Mouse (Mus musculus): ENCODE results near the gene Adh1. TPM values are rescaled to one million over a fixed set of nuclear protein-coding genes. Genes with fewer than 3 reads are reported as not detected.

The Adh1 gene
- total RNA-seq (2014; fragmentation: Nextera tagmentation) (not detected in 2 replicates), total RNA-seq (2017) (not detected in 2 replicates)

DNA sequence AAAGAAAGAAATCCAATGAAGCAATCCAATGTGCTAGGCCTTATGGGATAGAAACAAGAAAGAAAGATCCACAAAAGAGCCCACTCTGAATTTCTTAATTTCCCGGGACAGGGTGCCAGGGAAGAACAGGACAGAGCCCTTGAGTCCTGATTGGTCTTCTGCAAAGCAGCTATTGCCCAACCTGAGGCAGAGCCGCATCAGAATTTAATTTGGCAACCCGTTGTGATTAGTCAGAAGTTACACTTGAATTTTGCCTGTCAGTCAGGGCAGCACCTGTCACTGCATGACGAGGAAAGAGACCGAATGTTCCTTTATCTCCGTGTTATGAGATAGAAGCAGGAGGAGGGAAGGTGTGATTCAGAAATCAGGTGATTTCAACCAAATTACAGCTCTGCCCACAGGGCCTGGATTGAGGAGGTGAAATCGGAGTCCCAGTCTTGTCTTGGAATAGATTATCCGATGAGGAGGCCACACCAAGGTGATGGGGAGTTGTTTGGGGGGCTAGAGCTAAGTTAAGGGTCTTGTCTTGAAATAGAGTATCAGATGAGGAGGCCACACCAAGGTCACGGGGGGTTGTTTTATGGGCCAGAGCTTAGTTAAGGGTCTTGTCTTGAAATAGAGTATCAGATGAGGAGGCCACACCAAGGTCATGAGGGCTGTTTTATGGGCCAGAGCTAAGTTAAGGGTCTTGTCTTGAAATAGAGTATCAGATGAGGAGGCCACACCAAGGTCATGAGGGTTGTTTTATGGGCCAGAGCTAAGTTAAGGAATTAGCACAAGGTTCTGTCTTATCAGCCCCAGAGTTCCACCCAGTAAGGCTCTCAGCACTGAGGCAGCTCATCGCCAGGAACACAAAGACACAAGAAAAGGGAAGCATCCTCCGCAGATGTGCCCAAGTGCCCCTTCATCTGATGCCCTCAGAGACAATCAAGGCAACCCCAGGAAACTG is at the start of gene Adh1:
Adh1 (plus strand) TSS at position 271 of the 949 bp plus-strand sequence.
- ATAC-seq (replicated peaks; ENCODE audit: low FRiP score, low TSS enrichment, poor library complexity, severe bottlenecking), result no peak

DNA sequence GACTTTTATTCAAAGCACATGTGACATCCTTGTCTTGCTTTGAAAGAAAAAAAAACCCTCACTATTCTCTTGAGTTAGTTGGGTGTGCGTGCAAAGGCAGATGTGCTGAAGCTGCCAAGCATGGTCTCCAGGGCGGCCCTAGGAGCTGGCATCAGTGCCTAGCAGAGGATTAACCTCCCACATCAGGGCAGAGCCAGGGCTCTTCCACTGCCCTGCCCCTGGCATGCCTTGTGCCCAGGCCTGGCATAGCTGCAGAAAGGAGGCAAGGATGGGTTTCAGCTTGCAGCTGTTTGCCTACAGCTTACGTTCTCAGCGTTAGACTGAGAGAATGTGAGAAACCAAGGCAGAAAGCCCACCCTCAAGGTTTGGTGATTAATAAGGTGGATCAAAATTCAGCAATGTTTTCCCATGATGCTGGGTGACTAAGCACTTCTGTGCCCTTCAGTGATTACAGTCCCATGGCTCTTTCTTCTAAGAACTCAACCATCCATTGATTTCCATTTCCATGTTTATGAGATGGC is 48.3 kb upstream of the Adh1 start:
- no peak for ATAC-seq (replicated peaks; ENCODE audit: low FRiP score, low TSS enrichment, poor library complexity, severe bottlenecking)

DNA sequence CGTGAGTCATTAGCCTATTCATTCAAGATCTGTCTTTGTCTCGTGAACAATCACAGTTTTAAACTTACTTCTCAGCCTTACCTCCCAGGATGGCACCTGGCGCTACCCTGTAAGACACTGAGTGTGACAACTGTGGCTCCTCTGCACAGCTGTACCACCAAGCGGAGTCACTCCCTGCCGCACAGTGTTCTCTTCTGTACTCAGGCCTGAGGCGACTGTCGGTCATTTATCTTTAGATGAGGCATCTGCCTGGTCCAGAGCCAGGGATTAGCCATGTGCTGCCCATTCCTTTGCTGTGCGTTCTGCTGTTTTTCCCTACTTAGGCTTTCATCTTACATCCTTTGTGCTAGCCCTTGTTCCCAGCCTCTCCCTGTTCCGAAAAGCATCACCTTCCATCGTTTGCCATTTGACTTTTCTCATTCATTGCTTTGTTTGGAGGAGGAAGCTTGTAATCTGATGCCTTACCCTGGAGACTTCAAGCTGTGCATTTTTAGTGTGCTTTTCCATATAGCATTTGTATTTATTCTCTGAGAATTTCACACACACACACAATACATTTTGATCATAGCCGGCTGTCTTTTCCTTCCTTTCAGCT is 45.3 kb upstream of the Adh1 start:
- no peak for ATAC-seq (replicated peaks; ENCODE audit: low FRiP score, low TSS enrichment, poor library complexity, severe bottlenecking)

DNA sequence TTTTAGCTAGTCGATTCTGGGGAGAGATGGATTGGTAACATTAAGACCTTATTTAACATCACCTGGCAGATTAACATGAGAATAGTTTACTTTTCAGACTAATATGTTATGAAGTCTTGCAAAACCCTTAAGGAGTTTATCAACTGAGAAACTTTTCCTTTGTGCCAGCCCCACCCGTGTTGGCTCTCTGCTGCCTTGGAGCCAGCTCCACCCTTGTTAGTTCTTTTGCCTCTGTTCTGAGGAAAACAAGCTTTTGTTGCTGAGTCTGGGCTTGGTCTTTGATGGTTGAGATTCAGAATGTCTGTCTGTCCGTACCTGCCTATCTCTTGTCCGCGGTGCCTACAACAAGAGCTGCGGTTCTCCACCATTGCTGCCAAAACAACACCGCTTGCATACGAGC is 44.7 kb upstream of the Adh1 start:
- ATAC-seq (replicated peaks; ENCODE audit: low FRiP score, low TSS enrichment, poor library complexity, severe bottlenecking), result no peak

DNA sequence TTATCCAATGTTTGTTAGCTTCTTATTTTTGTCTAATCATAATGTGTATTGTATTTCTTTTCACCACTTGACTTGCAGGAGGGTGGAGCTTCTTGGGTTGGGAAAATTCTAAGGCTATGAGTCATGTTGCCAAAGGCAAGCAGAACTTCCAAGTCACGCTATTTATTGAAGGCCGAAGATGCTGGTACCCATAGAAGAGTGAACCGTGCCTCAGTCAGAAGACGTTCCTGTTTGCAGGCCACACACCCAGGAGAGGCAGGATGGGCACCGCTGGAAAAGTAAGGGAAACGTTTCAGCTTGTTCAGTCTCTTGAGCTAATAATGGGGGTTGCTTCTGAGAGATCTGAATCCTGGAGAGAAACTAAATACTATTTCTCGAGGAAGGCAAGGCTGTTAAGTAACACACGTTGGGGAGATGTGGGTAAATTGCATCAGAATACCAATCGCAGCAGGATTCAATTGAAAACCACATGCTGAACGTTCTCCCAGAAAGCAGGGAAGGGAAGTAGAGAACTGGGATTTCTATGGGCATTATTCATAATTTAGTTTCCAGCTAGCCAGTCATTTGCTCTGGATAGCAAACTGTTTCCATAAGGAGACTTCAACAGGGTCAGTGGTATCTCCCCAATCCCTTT is 43.0 kb upstream of the Adh1 start, which contains the start of gene Adh7:
Adh7 (plus strand) TSS at position 130 of the 634 bp plus-strand sequence.
- no peak for ATAC-seq (replicated peaks; ENCODE audit: low FRiP score, low TSS enrichment, poor library complexity, severe bottlenecking)

DNA sequence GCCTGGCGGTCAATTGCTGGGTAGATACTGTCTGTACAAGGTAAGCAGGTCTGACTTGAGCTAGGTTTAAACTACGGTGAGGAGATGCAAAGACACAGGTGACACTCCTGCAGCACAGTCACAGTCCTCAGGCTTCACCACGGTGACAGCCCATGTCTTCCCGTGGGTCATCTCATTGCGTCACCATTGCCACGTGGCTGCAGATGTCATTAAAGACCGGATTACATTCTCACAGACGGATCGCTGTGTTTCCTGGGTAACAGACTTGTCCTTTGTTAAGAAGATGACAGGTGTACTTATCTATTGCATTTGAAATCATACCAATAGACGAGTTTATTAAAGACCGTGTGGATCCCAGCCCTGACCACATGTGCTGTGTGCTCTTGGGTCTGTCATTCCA is 39.7 kb upstream of the Adh1 start:
- ATAC-seq (replicated peaks; ENCODE audit: low FRiP score, low TSS enrichment, poor library complexity, severe bottlenecking), result no peak

DNA sequence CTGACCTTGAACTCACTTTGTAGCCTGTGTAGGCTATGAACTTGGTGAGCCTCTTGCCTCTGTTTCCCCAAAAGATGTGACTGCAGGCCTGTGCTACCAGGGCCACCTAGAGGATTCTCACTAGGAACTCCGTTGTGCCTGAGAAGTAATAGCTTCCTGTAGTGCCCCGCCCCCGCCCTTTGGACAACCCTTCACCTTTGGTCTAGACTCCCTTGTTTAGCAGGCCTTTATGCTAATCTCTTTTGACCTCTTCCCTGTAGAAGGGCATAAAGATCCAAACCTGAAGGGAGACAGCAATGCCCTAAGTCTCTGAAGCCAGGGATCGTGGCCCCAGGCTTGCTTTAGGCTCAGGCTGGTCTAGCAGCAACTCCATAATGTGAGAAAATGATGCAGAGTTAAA is 38.3 kb upstream of the Adh1 start:
- ATAC-seq (replicated peaks; ENCODE audit: low FRiP score, low TSS enrichment, poor library complexity, severe bottlenecking), result no peak

DNA sequence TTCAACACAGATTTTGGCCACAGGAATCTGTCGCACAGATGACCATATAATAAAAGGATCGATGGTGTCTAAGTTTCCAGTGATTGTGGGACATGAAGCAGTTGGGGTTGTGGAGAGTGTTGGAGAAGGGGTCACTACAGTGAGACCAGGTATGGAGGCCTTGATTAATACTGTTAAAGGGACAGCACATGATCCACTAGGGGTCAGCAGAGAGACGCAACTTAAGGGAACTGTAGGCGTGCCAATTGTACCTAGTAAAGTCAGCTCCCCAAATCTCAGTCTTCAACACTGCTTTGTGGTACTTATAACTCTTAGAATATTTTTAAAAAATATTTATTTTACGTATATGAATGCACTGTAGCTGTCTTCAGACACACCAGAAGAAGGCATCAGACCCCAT is 37.8 kb upstream of the Adh1 start:
- peak; percentile 90 for ATAC-seq (replicated peaks; ENCODE audit: low FRiP score, low TSS enrichment, poor library complexity, severe bottlenecking)

DNA sequence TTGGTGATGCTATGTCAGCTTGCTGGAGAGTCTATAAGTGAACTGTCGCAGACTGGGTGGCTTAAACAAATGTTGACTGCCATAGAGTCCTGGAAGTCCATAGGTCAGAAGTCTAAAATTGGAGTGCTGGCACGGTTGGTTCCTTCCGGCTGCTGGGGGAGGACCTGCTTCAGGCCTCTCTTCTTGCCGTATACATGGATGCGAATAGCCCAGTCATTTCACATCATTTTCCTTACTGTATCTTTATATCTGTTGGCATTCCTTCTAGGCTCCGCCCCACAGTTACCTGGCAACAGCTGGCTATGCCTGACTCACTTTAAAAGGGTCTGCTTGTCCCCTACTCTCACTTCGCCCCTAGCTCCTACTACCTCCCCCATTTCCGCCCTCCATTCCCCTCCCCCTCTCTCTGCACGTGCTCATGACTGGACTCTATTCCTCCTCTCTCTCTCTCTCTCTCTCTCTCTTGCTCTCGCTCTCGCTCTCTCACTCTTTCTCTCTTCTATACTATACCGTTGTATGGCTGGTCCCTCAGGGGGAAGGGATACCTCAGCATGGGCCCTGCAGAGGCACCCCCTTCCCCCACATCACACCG is 36.3 kb upstream of the Adh1 start:
- no peak for ATAC-seq (replicated peaks; ENCODE audit: low FRiP score, low TSS enrichment, poor library complexity, severe bottlenecking)

DNA sequence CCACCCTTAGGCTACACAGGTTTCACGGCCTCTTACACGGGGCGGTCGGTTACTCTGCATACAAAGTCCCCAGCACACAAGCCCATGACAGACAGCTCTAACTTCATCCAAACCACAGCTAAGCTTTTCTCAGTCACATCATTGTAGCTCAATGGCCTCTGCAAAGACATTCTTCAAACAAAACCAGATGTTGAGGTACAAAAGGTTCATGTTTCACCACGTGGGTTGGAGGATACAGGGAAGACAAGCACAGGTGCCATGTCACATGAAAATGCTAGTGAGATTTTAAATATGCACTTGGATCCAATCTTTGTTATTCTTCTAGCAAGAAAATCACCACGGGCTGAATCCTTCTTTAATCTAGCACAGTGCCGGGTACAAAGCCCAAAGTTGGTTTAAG is 35.5 kb upstream of the Adh1 start:
- no peak for ATAC-seq (replicated peaks; ENCODE audit: low FRiP score, low TSS enrichment, poor library complexity, severe bottlenecking)

DNA sequence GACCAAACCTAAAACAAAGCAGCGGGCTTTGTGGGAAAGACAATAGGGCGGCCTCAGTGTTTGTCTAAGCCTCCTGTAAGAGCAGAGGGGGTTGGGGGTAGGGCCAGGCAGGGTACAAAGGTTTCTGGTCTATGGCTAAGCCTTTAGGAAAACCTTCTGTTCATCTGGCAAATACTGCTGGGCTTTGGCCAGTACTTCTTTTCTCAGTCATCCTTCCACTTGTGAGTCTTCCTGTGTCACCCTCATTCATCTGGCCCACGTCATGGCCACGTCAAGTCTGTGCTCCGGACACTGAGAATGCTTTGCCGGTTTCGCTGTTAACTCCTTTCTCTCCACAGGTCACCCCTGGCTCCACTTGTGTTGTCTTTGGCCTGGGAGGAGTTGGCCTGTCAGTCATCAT is 34.9 kb upstream of the Adh1 start:
- no peak for ATAC-seq (replicated peaks; ENCODE audit: low FRiP score, low TSS enrichment, poor library complexity, severe bottlenecking)

DNA sequence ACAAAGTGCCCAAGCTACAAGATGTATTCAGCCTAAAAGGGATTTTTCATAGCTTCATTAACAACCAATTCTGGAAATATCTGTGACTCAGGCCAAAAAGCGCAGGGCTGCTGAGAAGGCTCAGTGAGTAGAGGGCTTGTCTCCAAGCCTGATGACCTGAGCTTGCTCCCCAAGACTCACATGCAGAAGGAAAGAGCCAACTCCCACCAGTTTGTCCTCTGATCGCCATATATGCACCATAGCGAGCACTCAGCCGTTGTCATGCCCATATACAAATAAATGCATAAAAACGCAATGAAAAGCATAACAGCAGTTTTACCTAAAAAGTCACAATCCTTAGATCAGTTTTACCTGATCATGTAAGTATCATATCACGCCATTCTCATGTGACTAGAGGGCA is 34.3 kb upstream of the Adh1 start:
- no peak for ATAC-seq (replicated peaks; ENCODE audit: low FRiP score, low TSS enrichment, poor library complexity, severe bottlenecking)

DNA sequence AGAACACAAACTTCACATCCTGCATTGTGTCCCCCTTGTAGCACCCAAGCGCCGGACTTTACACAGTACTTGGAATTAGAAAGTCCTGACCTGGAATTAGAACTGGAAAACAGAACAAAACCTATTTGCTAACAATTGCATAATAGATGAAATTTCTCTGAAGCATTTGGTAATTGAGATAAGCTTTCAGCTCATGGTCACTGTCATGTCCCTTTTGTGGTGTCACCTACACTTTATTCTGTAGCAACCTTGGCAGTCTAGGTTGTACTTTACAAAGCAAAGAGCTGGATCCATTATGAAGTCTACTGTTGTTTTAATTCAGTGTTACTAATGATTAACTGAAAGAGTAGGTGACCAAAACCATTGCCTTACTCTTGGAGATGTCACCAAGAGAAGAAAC is 33.7 kb upstream of the Adh1 start:
- no peak for ATAC-seq (replicated peaks; ENCODE audit: low FRiP score, low TSS enrichment, poor library complexity, severe bottlenecking)

DNA sequence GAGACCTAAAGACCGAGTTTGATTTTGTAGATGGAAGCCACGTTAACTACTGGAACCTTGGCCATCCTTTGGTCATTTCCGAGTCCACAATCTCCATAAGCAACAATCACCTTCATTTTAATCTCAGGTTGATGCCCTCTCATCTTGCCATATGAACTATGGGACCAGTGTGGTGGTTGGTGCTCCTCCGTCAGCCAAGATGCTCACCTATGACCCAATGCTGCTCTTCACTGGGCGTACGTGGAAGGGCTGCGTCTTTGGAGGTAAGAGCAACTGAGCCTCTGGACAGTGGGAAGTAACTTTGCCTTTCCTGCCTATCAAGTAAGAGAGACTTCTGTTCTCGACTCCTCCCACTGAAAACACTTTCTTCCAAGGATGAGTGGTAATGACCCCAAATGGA is 33.0 kb upstream of the Adh1 start:
- ATAC-seq (replicated peaks; ENCODE audit: low FRiP score, low TSS enrichment, poor library complexity, severe bottlenecking), result no peak

DNA sequence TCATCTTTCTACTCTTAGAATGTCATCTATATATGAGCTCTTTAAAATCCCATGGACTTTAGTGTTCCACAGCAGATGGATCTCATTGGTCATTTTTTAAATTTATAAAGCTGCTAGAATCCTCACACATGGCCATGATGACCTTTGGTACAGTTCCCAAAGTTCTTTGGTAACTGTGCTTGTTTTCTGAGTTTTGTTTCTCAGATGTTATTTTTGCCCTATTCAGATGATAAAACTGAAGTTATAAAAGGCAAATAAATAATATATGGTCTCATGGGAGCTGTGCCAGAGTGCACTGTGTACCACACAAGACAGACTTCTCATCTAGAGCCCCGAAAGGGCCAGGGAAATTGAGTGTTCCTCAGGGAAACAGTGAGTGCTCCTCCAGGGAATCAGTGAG is 31.3 kb upstream of the Adh1 start:
- no peak for ATAC-seq (replicated peaks; ENCODE audit: low FRiP score, low TSS enrichment, poor library complexity, severe bottlenecking)

DNA sequence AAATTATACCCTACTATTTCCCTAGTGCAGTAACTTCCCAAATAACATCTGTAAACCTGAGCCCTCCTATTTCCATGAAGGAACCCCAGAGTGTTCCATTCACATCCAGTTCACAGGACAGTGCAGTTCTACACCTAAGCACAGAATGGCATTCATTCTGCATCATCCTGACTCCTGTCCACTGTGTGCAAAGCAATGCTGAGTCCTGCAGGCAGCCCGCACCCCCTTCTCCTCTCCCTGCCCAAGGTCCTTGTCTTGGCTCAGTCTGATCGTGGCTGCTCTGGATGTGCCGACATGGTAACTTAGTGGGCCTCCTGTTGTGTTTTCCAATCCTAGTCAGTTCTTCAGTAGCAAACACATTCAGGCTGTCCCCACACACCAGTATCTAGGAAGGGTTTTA is 30.5 kb upstream of the Adh1 start:
- ATAC-seq (replicated peaks; ENCODE audit: low FRiP score, low TSS enrichment, poor library complexity, severe bottlenecking), result no peak

DNA sequence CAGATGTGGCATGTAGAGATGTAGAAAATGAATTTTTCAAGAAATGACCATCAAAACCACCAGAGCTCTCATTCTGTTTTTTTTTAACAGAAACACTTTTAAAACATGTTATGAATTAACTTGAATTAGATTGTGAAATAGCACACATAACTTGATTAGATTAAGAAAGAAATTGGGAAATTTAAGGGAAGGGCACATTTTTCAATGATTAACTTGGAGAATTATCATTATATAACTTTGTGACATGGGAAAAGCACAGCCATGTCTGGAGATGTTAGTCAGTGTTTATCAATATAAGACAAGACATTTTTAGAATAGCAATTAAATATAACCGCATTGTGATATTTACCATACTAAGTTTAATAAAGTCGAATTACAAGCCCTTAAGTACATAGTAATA is 29.3 kb upstream of the Adh1 start:
- ATAC-seq (replicated peaks; ENCODE audit: low FRiP score, low TSS enrichment, poor library complexity, severe bottlenecking), result no peak

DNA sequence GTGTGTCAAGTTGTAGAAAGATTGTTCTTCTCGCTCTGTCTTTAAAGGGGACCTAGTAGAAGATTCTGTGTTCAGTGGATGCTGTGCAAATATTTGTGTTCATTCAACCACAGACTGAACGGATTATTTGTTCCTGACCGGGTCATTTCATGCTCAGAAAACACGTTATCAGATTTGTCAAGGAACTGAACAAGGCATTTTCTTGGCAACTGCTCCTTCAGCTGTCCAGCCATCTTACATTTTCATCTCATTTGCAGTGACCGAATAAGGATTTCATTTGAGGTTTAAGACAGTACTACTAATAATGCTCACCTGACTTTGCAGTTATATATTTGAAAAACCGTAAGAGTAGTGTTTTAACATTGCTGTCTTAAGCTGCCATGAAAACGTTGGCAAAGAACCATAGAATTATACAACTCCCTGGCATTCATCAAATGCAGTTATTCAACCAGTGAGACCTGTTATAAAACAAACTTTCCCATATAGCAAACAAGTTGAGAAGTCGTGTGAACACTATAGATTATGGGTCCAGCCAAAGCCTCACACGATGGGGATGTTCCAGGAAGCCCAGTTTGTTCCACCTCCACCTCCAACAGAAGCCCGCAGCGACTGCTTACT is 24.1 kb upstream of the Adh1 start:
- ATAC-seq (replicated peaks; ENCODE audit: low FRiP score, low TSS enrichment, poor library complexity, severe bottlenecking), result no peak

DNA sequence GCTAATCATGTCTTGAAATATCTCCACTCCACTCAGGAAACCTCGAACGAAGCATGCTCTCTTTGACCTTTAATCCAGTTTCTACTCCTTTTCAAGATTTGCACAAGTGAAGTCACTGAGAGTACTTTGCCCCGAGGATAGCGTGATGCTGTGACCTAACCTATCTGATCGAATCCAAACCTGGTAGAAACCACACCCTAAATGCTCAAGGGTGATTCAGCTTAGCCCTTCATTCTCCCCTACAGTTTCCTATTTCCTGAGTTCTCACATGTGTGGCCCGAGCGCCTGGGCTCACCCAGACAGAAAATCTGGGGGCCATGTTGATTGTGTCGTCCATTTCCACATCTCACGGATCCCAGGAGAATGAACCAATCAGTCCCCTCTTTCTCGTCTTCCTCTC is 22.7 kb upstream of the Adh1 start:
- no peak for ATAC-seq (replicated peaks; ENCODE audit: low FRiP score, low TSS enrichment, poor library complexity, severe bottlenecking)

DNA sequence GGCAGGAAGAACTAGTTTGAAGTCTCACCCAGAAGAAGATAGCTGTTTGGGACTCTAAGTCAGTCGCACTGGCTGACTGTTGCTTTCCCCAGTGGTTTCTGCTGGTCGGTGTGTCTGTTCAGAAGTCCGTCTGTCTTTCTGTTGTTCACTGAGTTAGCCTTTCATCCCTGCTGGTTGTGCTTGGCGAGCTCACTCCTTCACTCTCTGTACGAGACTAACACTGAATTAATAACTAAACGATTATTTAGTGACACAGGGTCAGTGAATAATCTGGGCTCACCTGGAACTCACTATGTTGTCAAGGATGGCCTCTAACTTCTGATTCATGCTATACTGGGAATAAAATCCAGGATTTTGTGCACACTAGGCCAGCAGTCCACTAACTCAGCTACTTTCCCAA is 21.3 kb upstream of the Adh1 start:
- ATAC-seq (replicated peaks; ENCODE audit: low FRiP score, low TSS enrichment, poor library complexity, severe bottlenecking), result no peak
